Mouse (Mus musculus) megakaryocyte, adult 5-6 weeks (primary cell): ENCODE results near the gene Odf2l. TPM values are rescaled to one million over a fixed set of nuclear protein-coding genes. Genes with fewer than 3 reads are reported as not detected.

Experiments used
- ATAC-seq: 2 replicates; pipeline ENCODE4 v1.8.0; 2016; ENCODE audit warnings: mild to moderate bottlenecking, inconsistent platforms; ENCODE audit not compliant: poor library complexity, severe bottlenecking
- total RNA-seq, 2 experiments: library from RNA; stranded (forward) in 1 of 2; stranded (reverse) in 1 of 2; fragments of 153-499, 151-499 nt in 1 of 2; fragments of 221-1000, 200-1000 nt in 1 of 2; gene quantifications; 2 replicates each; pipeline versions ENCODE4 v1.2.3 to v1.2.4; 2015 to 2017

Gene Odf2l
- total RNA-seq, 2 experiments from 2014 or later: 10.8 to 15.0 TPM

DNA sequence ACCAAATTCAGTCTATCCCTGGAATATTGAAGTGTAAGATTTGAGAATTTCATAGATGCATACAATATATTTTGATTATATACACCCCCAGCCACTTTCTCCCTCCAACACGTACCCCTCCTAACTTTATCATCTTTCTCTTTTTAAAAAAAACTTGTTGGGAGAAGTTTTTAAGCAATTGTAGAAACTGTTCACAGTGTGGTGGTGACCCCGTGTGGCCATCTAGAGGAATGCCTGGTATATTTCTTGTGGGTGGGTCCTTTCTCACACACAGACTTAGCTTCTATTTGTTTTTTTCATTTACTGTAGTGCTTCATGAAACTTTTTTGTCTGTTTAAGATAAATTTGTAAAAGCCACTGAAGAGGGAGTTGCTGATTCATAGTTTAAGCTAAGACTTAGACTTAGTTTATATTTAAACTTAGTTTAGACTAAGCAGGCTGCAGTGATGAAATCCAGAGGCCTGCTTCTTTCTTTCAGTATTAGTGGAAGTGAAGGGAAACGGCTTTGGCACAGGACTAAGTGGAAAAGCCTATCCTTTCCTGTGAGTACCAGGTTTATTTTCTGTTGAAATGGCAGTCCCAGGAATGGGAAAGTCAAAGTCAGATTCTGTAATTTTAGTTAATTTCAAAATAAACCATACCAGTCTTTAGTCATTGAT is 13.0 kb downstream of the Odf2l start:
- peak; percentile 91 for ATAC-seq

- no peak for ATAC-seq
Measured at GRCm38 (mm10) chr3:145140236-145140635, 21.8 kb downstream of the Odf2l start.

DNA sequence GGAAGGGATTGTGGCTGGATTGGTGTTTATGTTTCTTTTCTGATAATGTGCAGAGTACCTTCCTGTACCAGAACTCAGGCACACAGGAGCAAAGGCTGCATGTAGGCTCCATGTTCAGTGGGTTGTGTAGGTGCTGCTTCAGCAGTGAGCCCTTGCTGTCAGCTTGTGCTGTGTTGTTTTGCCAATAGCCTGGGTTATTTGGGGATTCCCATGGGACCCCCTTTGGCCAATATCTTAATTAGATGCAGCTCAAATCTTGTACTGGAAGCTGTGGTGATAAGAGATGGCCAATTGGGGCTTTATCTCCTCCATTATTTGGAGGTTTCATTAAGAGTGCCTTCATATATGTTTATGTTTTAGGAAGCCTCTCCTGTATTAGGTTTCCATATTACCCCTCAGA is 24.5 kb downstream of the Odf2l start:
- ATAC-seq: no peak

GRCm38 (mm10) chr3:145143856-145144255 is 25.5 kb downstream of the Odf2l start:
- ATAC-seq: no peak

GRCm38 (mm10) chr3:145146871-145147270 is 28.5 kb downstream of the Odf2l start:
- ATAC-seq: no peak

DNA sequence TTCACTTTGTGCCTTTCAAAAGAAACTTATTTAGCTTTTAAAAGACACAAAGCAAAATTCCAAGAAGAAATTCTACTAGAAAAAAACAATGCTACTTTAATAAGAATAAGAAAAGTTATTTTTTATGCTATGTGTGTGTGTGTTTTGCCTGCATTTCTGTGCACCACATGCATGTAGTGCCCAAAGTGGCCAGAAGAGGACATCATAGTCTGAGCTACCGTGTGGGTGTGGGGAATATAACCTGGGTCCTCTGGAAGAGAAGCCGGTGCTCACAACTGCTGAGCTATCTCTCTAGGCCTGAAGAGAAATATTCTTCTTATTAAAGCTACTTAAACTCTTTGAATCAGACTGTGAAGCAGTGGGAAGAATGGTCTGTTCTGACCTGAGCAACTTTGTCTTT is 29.1 kb downstream of the Odf2l start:
- no peak for ATAC-seq

DNA sequence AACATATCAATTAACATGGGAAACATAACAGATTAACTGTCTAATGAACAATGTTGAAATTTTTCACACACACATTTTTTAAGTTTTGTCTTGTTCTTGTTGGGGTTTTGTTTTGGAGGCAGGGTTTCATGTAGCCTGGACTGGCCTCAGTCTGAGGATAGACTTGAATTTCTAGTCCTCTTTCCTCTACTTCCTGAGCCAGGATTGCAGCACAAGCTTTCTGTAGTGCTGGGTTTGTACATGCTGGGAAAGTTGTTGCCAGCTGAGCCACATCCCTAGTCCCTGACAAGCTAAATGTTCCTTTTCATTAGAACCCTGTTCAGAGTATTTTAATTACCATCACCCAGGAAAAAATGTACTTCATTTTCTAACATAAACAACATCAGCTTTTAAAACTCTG is 29.6 kb downstream of the Odf2l start:
- no peak for ATAC-seq

DNA sequence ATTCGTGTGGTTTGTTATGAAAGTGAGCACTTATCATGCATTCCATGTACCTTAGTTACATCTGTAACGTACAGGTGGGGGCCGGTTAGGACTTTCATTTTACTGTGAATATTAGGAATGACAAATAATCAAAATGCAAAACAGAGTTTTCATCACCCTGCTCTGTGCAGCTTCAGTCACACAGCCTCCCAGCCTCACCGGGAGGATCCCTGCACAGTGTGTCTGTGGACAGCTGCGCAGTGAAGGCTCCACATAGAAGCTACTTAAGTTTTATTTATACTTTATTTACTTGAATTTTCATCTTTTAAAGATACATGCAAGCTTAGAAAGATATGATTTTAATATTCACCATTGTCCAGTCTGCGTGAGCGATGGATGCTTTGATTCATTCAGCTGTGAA is 32.7 kb downstream of the Odf2l start:
- ATAC-seq: no peak

DNA sequence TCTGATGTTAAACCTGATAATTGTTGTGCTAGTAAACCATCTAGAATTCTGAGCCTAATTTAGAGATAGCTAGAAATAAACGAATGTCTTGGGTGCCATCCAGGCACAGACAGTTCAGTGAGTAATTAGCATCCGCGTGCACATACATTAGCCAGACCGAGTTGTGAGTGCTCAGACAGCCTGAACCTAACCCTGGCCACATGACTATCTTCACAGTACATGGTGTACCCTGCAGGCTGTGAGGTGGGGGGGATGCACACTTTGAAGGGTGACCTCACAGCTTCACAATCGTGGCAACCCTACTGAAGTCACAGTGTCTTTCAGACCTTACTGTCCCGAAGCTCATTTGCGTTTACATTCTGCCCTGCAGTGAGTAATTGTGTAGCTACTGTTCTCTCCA is 33.5 kb downstream of the Odf2l start:
- no peak for ATAC-seq

GRCm38 (mm10) chr3:145156883-145157282 is 38.5 kb downstream of the Odf2l start:
- no peak for ATAC-seq

GRCm38 (mm10) chr3:145158441-145158840 is 40.1 kb downstream of the Odf2l start:
- no peak for ATAC-seq

DNA sequence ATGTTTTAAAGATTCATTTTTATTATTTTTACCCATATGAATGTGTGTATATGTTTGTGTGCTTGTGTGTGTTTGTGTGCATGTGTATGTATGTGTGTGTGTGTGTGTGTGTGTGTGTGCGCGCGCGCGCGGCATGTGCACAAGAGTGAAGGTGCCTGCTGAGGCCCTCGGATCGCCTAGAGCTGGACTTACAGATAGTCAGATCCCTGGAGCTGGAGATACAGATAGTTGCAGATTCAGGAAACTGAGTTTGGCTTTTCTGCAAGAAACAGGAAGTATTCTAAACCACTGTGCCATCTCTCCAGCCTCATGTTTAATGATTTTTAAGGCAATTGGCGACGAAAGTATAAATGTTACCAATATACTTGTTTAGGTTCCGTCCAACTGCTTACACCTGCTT is 48.4 kb downstream of the Odf2l start:
- ATAC-seq: no peak

- no peak for ATAC-seq
Measured at GRCm38 (mm10) chr3:145167766-145168165, 49.4 kb downstream of the Odf2l start.

DNA sequence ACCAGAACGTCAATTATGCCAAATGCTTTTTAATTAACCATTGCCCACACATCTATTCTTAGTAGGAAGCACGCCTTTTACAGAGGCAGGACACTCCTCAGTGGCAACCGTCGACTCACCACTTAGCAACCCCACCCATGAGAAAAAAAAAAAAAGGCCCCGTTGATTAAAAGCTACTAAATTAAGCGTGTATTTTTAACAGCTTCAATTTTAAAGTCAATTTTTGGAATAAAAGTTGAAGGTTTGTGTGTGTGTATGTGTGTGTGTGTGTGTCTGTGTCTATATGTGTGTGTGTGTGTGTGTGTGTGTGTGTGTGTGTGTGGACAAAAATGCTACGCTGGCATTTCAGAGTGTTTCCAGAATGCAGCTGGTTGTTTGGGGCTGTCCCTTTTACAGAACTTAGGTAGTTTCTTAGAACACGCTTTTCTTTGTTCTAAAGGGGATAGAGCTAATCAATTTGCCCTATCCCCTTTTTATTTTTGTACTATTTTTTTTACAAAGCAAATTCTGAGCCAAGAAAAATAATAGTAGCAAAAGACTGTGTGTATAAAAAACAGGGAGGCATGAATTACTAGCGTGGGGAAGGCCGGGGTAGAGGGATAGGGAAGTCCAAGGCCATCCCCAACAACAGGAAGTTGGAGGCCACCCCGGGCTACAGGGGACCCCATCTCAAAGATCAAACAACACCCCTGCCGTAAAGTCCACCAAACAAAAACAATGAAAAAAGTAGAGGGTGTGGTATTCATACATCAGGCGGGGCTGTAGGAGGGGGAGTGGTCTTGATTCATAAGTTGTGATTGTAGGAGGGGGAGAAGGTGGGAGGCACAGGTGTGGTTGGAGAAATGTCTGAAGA is 50.7 kb downstream of the Odf2l start:
- ATAC-seq: no peak

GRCm38 (mm10) chr3:145170028-145170427 is 51.6 kb downstream of the Odf2l start:
- no peak for ATAC-seq

DNA sequence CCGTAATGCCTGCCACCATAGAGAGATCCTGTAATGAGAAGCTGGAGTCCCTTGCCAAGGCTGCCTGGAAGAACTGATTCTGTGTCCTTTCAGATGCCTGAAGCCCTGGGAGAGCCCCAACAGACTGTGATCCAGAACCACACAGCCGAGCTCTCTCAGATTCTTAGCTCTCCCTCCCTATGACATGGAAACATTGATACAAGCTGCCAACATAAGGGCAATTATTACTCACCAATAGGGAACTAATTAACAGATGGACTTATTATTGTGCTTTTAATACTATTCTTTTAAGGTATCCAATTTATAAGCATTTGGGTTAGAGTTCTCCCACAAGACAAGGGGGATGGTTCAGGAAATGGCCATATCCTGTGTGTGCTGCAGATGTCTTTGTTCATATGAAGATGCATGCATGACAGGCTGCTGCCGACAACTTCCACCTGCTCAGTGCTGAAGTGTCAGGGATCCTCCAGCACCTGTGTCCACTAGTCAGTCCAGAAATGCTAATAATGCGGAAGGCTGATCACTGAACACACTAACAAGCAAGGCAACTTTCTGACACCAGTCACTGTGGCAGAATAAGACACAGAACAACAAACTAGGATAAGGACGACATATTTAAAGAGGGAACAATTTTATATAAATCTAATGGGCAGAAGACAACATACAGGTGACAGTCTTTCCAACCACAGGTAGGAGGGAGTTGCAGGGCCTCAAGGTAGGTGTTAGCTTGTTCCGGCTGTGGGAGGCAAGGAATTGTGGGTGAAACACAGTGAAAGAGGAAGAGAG is 52.4 kb downstream of the Odf2l start:
- ATAC-seq: no peak

DNA sequence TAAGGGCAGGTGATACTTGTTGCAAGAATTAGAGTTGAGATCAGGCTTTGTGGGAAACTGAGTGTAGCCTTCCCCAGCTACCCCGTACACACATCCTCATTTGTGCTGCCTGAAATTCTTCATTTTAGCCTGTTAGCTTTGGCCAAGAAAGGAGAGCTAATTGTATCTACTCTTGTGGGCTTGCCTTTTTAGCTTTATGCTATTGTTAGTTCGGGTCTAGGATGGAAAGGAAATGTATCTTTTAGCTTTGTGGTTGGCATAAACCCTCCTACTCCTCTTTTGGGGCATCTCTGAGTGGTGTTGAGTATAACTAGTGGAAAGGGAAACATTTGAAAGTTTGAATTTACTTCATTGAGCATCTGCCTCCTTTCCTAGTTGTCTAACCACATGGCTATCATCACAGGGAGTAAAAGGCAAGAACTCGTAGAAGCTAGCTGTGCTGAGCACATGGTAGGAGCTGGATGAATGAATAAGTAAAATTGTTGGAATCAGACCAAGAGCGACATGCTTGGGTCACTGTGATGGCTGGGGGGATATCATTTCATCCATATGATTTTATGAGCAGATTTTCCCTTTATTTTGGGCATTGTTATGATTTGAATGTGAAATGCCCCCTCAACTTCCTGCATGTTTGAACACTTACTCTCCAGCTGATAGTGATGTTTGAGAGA is 53.1 kb downstream of the Odf2l start:
- no peak for ATAC-seq

DNA sequence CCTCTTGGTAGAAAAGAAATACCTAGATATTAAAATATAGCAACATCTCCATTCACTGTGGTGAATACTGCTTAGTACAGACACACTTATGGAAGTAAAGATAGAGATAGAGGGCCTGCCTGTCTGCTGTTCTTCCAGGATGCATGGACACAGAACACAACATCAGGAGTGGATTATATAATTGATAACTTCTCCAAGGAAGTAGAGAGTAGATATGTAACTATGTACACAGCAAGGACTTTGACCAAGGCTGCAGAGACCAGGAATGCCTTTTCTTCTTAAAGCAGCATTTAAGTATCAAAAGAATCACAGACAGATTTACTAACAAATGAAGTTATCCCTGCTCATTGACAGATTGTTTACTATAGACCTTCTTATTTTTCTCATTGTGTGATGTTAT is 66.3 kb downstream of the Odf2l start:
- ATAC-seq: no peak

GRCm38 (mm10) chr3:145191972-145192371 is 73.6 kb downstream of the Odf2l start:
- peak; percentile 33; the same call in 1 of the 2 replicates for ATAC-seq

DNA sequence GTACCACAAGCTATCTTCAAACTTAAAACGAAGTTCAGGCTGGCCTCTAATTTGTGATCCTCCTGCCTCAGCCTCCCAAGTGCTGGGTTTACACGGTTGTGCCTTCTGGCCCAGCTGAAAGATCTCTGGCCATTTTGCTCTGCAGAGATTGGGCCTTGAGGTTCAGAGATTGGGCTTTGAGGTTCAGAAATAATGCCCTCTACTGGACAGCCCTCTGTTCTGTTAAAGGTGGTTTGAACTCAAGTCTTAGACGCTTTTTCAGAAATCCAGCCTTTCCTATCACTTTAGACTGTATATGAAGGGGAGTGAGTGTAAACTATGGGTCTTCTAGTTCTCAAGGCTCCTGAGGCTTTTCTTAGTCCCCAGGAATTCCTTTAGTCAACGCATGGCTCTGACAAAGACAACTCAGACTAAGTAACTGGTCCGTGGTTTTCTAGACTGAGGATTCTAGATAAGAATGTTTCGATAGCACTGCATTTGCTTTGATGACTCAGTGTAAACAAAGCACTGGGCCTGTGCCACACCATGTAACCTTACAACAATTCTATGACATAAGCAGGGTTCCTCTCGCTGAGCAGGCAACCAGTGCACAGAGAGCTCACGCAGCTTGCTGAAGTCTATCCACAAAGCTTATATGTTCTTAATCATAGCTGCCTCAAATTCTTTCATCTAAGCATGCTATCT is 77.0 kb downstream of the Odf2l start:
- no peak for ATAC-seq
